ENCODE assay signal across 16 mouse cellular contexts in genomic region chr5:103382951-103383350, GRCm38 (mm10).
"Had no signal": no experiment of that assay in that cellular context is flagged by ENCODE, and none has a peak within 500 bp of the region (broad histone marks: within the 10 kb centered on the region; RNA-seq: fewer than 3 reads in every experiment).

No protein-coding gene starts in this region.

- H3K4me3 ChIP-seq: neural tube, embryonic 13.5 days; neural tube, embryonic 15.5 days; stomach, embryonic 15.5 days had no signal

- H3K9me3 ChIP-seq: neural tube, embryonic 15.5 days; stomach, embryonic 15.5 days had no signal

- H3K9ac ChIP-seq: neural tube, embryonic 13.5 days; neural tube, embryonic 15.5 days; stomach, embryonic 15.5 days had no signal

- H3K27ac ChIP-seq: neural tube, embryonic 13.5 days; neural tube, embryonic 15.5 days; stomach, embryonic 15.5 days; stomach, postnatal 0 days had no signal

- H3K4me2 ChIP-seq: neural tube, embryonic 13.5 days; neural tube, embryonic 15.5 days; stomach, embryonic 15.5 days had no signal

- H3K36me3 ChIP-seq: neural tube, embryonic 13.5 days; neural tube, embryonic 15.5 days; stomach, embryonic 15.5 days had no signal

- H3K27me3 ChIP-seq: neural tube, embryonic 13.5 days; neural tube, embryonic 15.5 days; stomach, embryonic 15.5 days had no signal

- DNase-seq: retina, postnatal 1 day; right cerebral cortex, adult 18-20 months; right cerebral cortex, postnatal 14 days; right cerebral cortex, postnatal 25 days; right cerebral cortex, postnatal 4 days; spleen, adult 18-20 months; thymus, adult 18-20 months; thymus, adult 2 months; thymus, postnatal 14 days; thymus, postnatal 25 days; thymus, postnatal 36 days; thymus, postnatal 4 days had no signal
